8 mouse cellular contexts compared by ENCODE assay signal in the genomic region with DNA sequence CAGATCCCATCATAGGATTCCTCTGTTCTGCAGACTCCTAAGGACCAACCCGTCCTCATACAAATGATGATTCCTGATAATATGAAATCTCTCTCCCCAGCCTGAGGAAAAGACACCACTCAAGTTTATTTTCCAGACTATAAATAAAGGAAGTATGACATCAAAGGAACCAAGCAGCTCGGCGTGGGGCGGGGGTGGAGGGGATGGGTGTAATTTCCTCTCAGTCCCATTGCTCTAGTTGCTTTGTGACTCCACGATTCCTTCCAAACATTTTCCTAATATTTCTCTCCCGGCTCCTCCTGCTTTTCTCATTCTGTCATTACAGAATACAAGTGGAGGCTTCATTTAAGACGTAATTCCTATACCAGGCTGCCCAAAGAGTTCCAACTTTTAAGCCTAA. TPM values are rescaled to one million over a fixed set of nuclear protein-coding genes. Genes with fewer than 3 reads are reported as not detected.
DNase-seq lines count a peak whose midpoint lies in the region; ATAC-seq and TF ChIP-seq lines count a peak whose summit lies in the region.

No protein-coding gene starts in this region.

- TF ChIP-seq CTCF in cortical plate, adult 2 months (IDR thresholded peaks at IDR 0.05; ENCODE audit: extremely low read depth, insufficient read depth, low read length): no peak

- H3K4me1 ChIP-seq in erythroblast, embryonic 14.5 days (ENCODE audit: control insufficient read depth): peaks cover 40% of the 10 kb centered on the region
- H3K4me1 ChIP-seq in cortical plate, adult 2 months (ENCODE audit: control insufficient read depth, insufficient read depth, low read length): 0 out of 2 replicates have a peak, but pooled peaks cover 3% of the 10 kb centered on the region
- peaks cover 11% of the 10 kb centered on the region for H3K4me1 ChIP-seq in hindbrain, embryonic 16.5 days (ENCODE audit: control insufficient read depth, insufficient read depth, low read depth, low read length)

- peaks cover 13% of the 10 kb centered on the region for H3K36me3 ChIP-seq in erythroblast, embryonic 14.5 days (ENCODE audit: control insufficient read depth)
- H3K36me3 ChIP-seq in hindbrain, embryonic 16.5 days (ENCODE audit: control insufficient read depth, insufficient read depth, low read length): no peaks in the 10 kb centered on the region

- TF ChIP-seq POLR2A in cortical plate, adult 2 months (IDR thresholded peaks at IDR 0.05; ENCODE audit: extremely low read depth, insufficient read depth, low read length): no peak

- 24% methylated on average over 7 of the region's 7 CpGs for WGBS in hindbrain, embryonic 16.5 days

- H3K27me3 ChIP-seq in erythroblast, embryonic 14.5 days (ENCODE audit: control insufficient read depth): peaks cover 20% of the 10 kb centered on the region
- no peaks in the 10 kb centered on the region for H3K27me3 ChIP-seq in hindbrain, embryonic 16.5 days (replicated peaks; ENCODE audit: control insufficient read depth, insufficient read depth, low read length)

- peak overlapping the region; percentile 57 for H3K4me2 ChIP-seq in hindbrain, embryonic 16.5 days (ENCODE audit: low read length)

- DNase-seq in lung, postnatal 36 days: peak; percentile 77
- DNase-seq in layer of hippocampus, adult 11-12 months (ENCODE audit: low spot score): no peak
- no peak for DNase-seq in adrenal gland, adult (ENCODE audit: inconsistent age in 2 of 2, low spot score in 1 of 2)
- no peak for DNase-seq in frontal cortex, postnatal 25 days (ENCODE audit: low spot score in 2 of 2)

- peak overlapping the region; percentile 45; the same call in 1 of the 2 replicates for H3K9ac ChIP-seq in hindbrain, embryonic 16.5 days (ENCODE audit: low read depth, low read length)

- H3K4me3 ChIP-seq in erythroblast, embryonic 14.5 days (replicated peaks): peak overlapping the region; percentile 66
- no peak overlapping the region; the same call in 1 of the 2 replicates for H3K4me3 ChIP-seq in cortical plate, adult 2 months (ENCODE audit: insufficient read depth, low read length)
- H3K4me3 ChIP-seq in hindbrain, embryonic 16.5 days (ENCODE audit: low read length): peak overlapping the region; percentile 75

- peak overlapping the region; percentile 56; the same call in 1 of the 2 replicates for H3K27ac ChIP-seq in cortical plate, adult 2 months (ENCODE audit: insufficient read depth, low read length)
- peak overlapping the region; percentile 40 for H3K27ac ChIP-seq in hindbrain, embryonic 16.5 days (ENCODE audit: low read depth, low read length)

- no peak for ATAC-seq in erythroblast, adult 5-6 weeks (replicated peaks; ENCODE audit: low FRiP score, poor library complexity, severe bottlenecking)
- ATAC-seq in hindbrain, embryonic 16.5 days: 0 out of 2 replicates have a peak, but pooled peaks have one; percentile 3

- no peaks in the 10 kb centered on the region for H3K9me3 ChIP-seq in erythroblast, embryonic 14.5 days (ENCODE audit: control insufficient read depth, low read length)
- no peaks in the 10 kb centered on the region for H3K9me3 ChIP-seq in hindbrain, embryonic 16.5 days (ENCODE audit: control insufficient read depth, low read length)

RNA-seq across cellular contexts. Expression of gene Aph1a, which starts 0.6 kb away (rescaled TPM):
- polyA plus RNA-seq in erythroblast, embryonic 14.5 days (2012): 3.5 and 4.3 TPM in 2 replicates
- total RNA-seq in erythroblast, adult 5-6 weeks (2015; ENCODE audit: low replicate concordance): 8.8 and 13.1 TPM in 2 replicates
- total RNA-seq in erythroblast, adult 5-6 weeks (2017; ENCODE audit: low replicate concordance): 6.1 and 9.8 TPM in 2 replicates
- polyA plus RNA-seq in cortical plate, adult 2 months (2012; rRNA removed): 68.6 and 71.6 TPM in 2 replicates
- polyA plus RNA-seq in hindbrain, embryonic 16.5 days (2015; fragmentation: Nextera tagmentation; extraction: Ambion mirVana): 30.1 and 31.8 TPM in 2 replicates

RNA-seq across cellular contexts. Expression of gene BC028528, which starts 1.3 kb away (rescaled TPM):
- not detected in 2 replicates for polyA plus RNA-seq in erythroblast, embryonic 14.5 days (2012)
- total RNA-seq in erythroblast, adult 5-6 weeks (2015; ENCODE audit: low replicate concordance): 19.0 and 37.9 TPM in 2 replicates
- 7.0 and 15.9 TPM in 2 replicates for total RNA-seq in erythroblast, adult 5-6 weeks (2017; ENCODE audit: low replicate concordance)
- 14.2 and 15.6 TPM in 2 replicates for polyA plus RNA-seq in cortical plate, adult 2 months (2012; rRNA removed)
- polyA plus RNA-seq in hindbrain, embryonic 16.5 days (2015; fragmentation: Nextera tagmentation; extraction: Ambion mirVana): 17.2 and 21.4 TPM in 2 replicates

RNA-seq across cellular contexts. Expression of gene Ciart, which starts 11.1 kb away (rescaled TPM):
- 0.05 and 0.33 TPM in 2 replicates for polyA plus RNA-seq in erythroblast, embryonic 14.5 days (2012)
- not detected in 2 replicates for total RNA-seq in erythroblast, adult 5-6 weeks (2015; ENCODE audit: low replicate concordance)
- not detected in 2 replicates for total RNA-seq in erythroblast, adult 5-6 weeks (2017; ENCODE audit: low replicate concordance)
- polyA plus RNA-seq in cortical plate, adult 2 months (2012; rRNA removed): 54.7 and 63.6 TPM in 2 replicates
- 5.1 and 6.1 TPM in 2 replicates for polyA plus RNA-seq in hindbrain, embryonic 16.5 days (2015; fragmentation: Nextera tagmentation; extraction: Ambion mirVana)

RNA-seq across cellular contexts. Expression of gene Car14, which starts 11.4 kb away (rescaled TPM):
- polyA plus RNA-seq in erythroblast, embryonic 14.5 days (2012): not detected in 2 replicates
- not detected in 2 replicates for total RNA-seq in erythroblast, adult 5-6 weeks (2015; ENCODE audit: low replicate concordance)
- total RNA-seq in erythroblast, adult 5-6 weeks (2017; ENCODE audit: low replicate concordance): not detected in 2 replicates
- polyA plus RNA-seq in cortical plate, adult 2 months (2012; rRNA removed): 19.9 and 22.3 TPM in 2 replicates
- 16.1 and 16.9 TPM in 2 replicates for polyA plus RNA-seq in hindbrain, embryonic 16.5 days (2015; fragmentation: Nextera tagmentation; extraction: Ambion mirVana)

RNA-seq across cellular contexts. Expression of gene Mrps21, which starts 21.8 kb away (rescaled TPM):
- 17.3 and 50.1 TPM in 2 replicates for polyA plus RNA-seq in erythroblast, embryonic 14.5 days (2012)
- 35.5 and 95.7 TPM in 2 replicates for total RNA-seq in erythroblast, adult 5-6 weeks (2015; ENCODE audit: low replicate concordance)
- 87.3 and 106 TPM in 2 replicates for total RNA-seq in erythroblast, adult 5-6 weeks (2017; ENCODE audit: low replicate concordance)
- polyA plus RNA-seq in cortical plate, adult 2 months (2012; rRNA removed): 250 and 251 TPM in 2 replicates
- 251 and 276 TPM in 2 replicates for polyA plus RNA-seq in hindbrain, embryonic 16.5 days (2015; fragmentation: Nextera tagmentation; extraction: Ambion mirVana)

Comparison
In these comparisons a context has a peak if more than half of its experiments do, and no peak if none do; other contexts are left out.
1. RNA of gene BC028528, which starts 1.3 kb away (polyA plus RNA-seq): 17.2 to 21.4 TPM in hindbrain, embryonic 16.5 days and 14.2 to 15.6 TPM in cortical plate, adult 2 months; not detected in erythroblast, embryonic 14.5 days; every median in the first group is over 10 times any median in the second.